Mouse (Mus musculus): ENCODE measurements around the gene Gm28043.

DNA sequence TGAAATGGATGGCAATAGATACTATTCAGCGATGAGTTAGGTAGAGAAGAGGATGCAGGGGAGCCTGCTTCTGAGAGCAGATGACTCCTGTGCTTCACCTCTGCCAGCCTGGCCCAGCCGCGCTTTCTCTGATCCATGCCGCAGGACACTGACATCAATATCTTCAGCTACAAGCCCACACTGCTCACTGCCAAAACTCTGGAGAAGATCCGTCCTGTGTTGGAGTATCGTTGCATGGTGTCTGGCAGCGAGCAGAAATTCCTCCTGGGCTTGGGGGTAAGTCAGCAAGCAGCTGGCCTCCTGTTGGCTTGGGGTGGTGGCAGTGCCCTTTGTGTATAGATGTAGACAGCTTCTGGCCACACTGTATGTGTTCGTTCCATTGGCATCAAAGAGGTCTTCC lies 82.3 kb downstream of the Gm28043 start:
- no peak for TF ChIP-seq CTCF (IDR thresholded peaks at IDR 0.05 in 2 of 3, conservative IDR thresholded peaks at IDR 0.05 in 1 of 3; ENCODE audit: control insufficient read depth in 1 of 3, insufficient read depth in 1 of 3, low read depth in 2 of 3, low read length in 3 of 3, poor library complexity in 1 of 3, severe bottlenecking in 1 of 3)
- no peak for TF ChIP-seq POLR2A (IDR thresholded peaks at IDR 0.05; ENCODE audit: control insufficient read depth in 1 of 2, insufficient read depth in 1 of 2, low read depth in 1 of 2, low read length in 2 of 2, poor library complexity in 1 of 2)
- no peak for TF ChIP-seq MAFK (IDR thresholded peaks at IDR 0.05; ENCODE audit: borderline replicate concordance, low read depth, low read length)
- no peak for TF ChIP-seq JUND (IDR thresholded peaks at IDR 0.05; ENCODE audit: low read depth, low read length)
- TF ChIP-seq E2F4 (IDR thresholded peaks at IDR 0.05; ENCODE audit: borderline replicate concordance, low read depth, low read length), result no peak
- no peak for TF ChIP-seq NRF1 (IDR thresholded peaks at IDR 0.05; ENCODE audit: insufficient read depth, low read depth, low read length, poor library complexity, severe bottlenecking)
- no peak for TF ChIP-seq EP300 (IDR thresholded peaks at IDR 0.05; ENCODE audit: low read depth in 1 of 2, low read length in 2 of 2)
- no peak for TF ChIP-seq ELF1 (IDR thresholded peaks at IDR 0.05; ENCODE audit: low read depth, low read length)
- TF ChIP-seq USF1 (IDR thresholded peaks at IDR 0.05; ENCODE audit: low read depth, low read length), result no peak
- no peak for TF ChIP-seq TBP (IDR thresholded peaks at IDR 0.05; ENCODE audit: low read depth, low read length)
- no peak for TF ChIP-seq MYC (IDR thresholded peaks at IDR 0.05; ENCODE audit: low read depth, low read length)
